ENCODE assay signal across 30 mouse cellular contexts in genomic region chr6:80357092-80357491, GRCm38 (mm10).
"Had no signal": no experiment of that assay in that cellular context is flagged by ENCODE, and none has a peak within 500 bp of the region (broad histone marks: within the 10 kb centered on the region; RNA-seq: fewer than 3 reads in every experiment).

No protein-coding gene starts in this region.

- H3K36me3 ChIP-seq: limb, embryonic 10.5 days; limb, embryonic 12.5 days; limb, embryonic 13.5 days; limb, embryonic 15.5 days; liver, embryonic 12.5 days; liver, embryonic 13.5 days; liver, embryonic 15.5 days; lung, embryonic 15.5 days; midbrain, embryonic 10.5 days; midbrain, embryonic 12.5 days; midbrain, embryonic 13.5 days; midbrain, embryonic 15.5 days had no signal

- ATAC-seq: liver, embryonic 12.5 days; lung, postnatal 0 days; midbrain, embryonic 13.5 days; midbrain, embryonic 15.5 days; midbrain, embryonic 16.5 days had no signal

- H3K4me1 ChIP-seq: limb, embryonic 10.5 days; limb, embryonic 12.5 days; limb, embryonic 13.5 days; limb, embryonic 15.5 days; liver, embryonic 13.5 days; liver, embryonic 15.5 days; lung, embryonic 15.5 days; midbrain, embryonic 10.5 days; midbrain, embryonic 12.5 days; midbrain, embryonic 13.5 days; midbrain, embryonic 15.5 days had no signal

- H3K27ac ChIP-seq: left cerebral cortex, adult 2 months; limb, embryonic 10.5 days; limb, embryonic 12.5 days; limb, embryonic 13.5 days; limb, embryonic 15.5 days; liver, embryonic 12.5 days; liver, embryonic 13.5 days; liver, embryonic 14.5 days; liver, embryonic 15.5 days; lung, embryonic 15.5 days; macrophage; midbrain, embryonic 10.5 days; midbrain, embryonic 12.5 days; midbrain, embryonic 13.5 days; midbrain, embryonic 15.5 days had no signal

- H3K4me2 ChIP-seq: limb, embryonic 12.5 days; limb, embryonic 13.5 days; limb, embryonic 15.5 days; liver, embryonic 12.5 days; liver, embryonic 13.5 days; liver, embryonic 15.5 days; lung, embryonic 14.5 days; lung, embryonic 15.5 days; midbrain, embryonic 11.5 days; midbrain, embryonic 12.5 days; midbrain, embryonic 13.5 days; midbrain, embryonic 15.5 days had no signal

- DNase-seq: left cerebral cortex, postnatal 4 days; liver; liver, embryonic 13.5 days; lung, adult 18-20 months; lung, adult 2 months; lung, embryonic 14.5 days; lung, postnatal 10 days; lung, postnatal 14 days; lung, postnatal 36 days; lung, postnatal 4 days; midbrain, embryonic 14.5 days had no signal

- H3K27me3 ChIP-seq: limb, embryonic 12.5 days; limb, embryonic 13.5 days; limb, embryonic 15.5 days; liver, embryonic 12.5 days; liver, embryonic 13.5 days; liver, embryonic 15.5 days; lung, embryonic 15.5 days; megakaryocyte, embryonic 14.5 days; midbrain, embryonic 12.5 days; midbrain, embryonic 13.5 days; midbrain, embryonic 15.5 days had no signal

- H3K9me3 ChIP-seq: limb, embryonic 10.5 days; limb, embryonic 12.5 days; limb, embryonic 13.5 days; limb, embryonic 15.5 days; liver, embryonic 12.5 days; liver, embryonic 13.5 days; liver, embryonic 15.5 days; lung, embryonic 15.5 days; megakaryocyte, embryonic 14.5 days; midbrain, embryonic 10.5 days; midbrain, embryonic 12.5 days; midbrain, embryonic 13.5 days; midbrain, embryonic 15.5 days had no signal

- H3K9ac ChIP-seq: limb, embryonic 12.5 days; limb, embryonic 13.5 days; limb, embryonic 15.5 days; liver, embryonic 12.5 days; liver, embryonic 13.5 days; liver, embryonic 14.5 days; liver, embryonic 15.5 days; lung, embryonic 14.5 days; lung, embryonic 15.5 days; midbrain, embryonic 12.5 days; midbrain, embryonic 13.5 days; midbrain, embryonic 15.5 days had no signal

- H3K4me3 ChIP-seq: left cerebral cortex, adult 2 months; limb, embryonic 10.5 days; limb, embryonic 12.5 days; limb, embryonic 13.5 days; limb, embryonic 15.5 days; liver, embryonic 12.5 days; liver, embryonic 13.5 days; liver, embryonic 15.5 days; lung, embryonic 15.5 days; megakaryocyte, embryonic 14.5 days; midbrain, embryonic 10.5 days; midbrain, embryonic 12.5 days; midbrain, embryonic 13.5 days; midbrain, embryonic 15.5 days; myocyte had no signal
